Mouse (Mus musculus): ENCODE results near the gene Hook2. TPM values are rescaled to one million over a fixed set of nuclear protein-coding genes. Genes with fewer than 3 reads are reported as not detected.

Hook2 gene
- total and polyA plus RNA-seq, 3 experiments = 7.1 to 24.7 (median 9.8) TPM

GRCm38 (mm10) chr8:84984294-84985048, 5.9 kb upstream of the Hook2 start:
- H3K27ac ChIP-seq (ENCODE audit: insufficient read depth, low read depth) = peak overlapping the region; percentile 94
- TF ChIP-seq KAT2A (IDR thresholded peaks at IDR 0.05; ENCODE audit: insufficient replicate concordance, low read length) = no peak
- TF ChIP-seq ELF1 (IDR thresholded peaks at IDR 0.05; ENCODE audit: low read depth, low read length) = peak; percentile 85
- 0 out of 2 replicates have a peak, but pooled peaks have one; percentile 59 for TF ChIP-seq POLR2A (IDR thresholded peaks at IDR 0.05; ENCODE audit: low read depth, low read length)
- TF ChIP-seq CHD1 (IDR thresholded peaks at IDR 0.05; ENCODE audit: low read depth, low read length) = peak; percentile 8; the same call in 1 of the 2 replicates
- peak; percentile 65 for TF ChIP-seq CHD2 (IDR thresholded peaks at IDR 0.05; ENCODE audit: low read length)
- peak; percentile 41; the same call in 1 of the 2 replicates for TF ChIP-seq TCF12 (IDR thresholded peaks at IDR 0.05; ENCODE audit: low read depth, low read length)
- TF ChIP-seq CTCF (conservative IDR thresholded peaks at IDR 0.05 in 1 of 2, IDR thresholded peaks at IDR 0.05 in 1 of 2; ENCODE audit: low read depth in 2 of 2, low read length in 2 of 2) = no peak
- TF ChIP-seq NELFE (IDR thresholded peaks at IDR 0.05; ENCODE audit: low read depth, low read length) = no peak
- no peak; the same call in 1 of the 2 replicates for TF ChIP-seq MYC (IDR thresholded peaks at IDR 0.05; ENCODE audit: low read depth, low read length)
- TF ChIP-seq ETS1 (conservative IDR thresholded peaks at IDR 0.05; ENCODE audit: low read depth, low read length) = peak; percentile 46; the same call in 1 of the 2 replicates
- TF ChIP-seq NRF1 (IDR thresholded peaks at IDR 0.05; ENCODE audit: low read depth, low read length) = no peak
- peak; percentile 27; the same call in 1 of the 2 replicates for TF ChIP-seq MEF2A (IDR thresholded peaks at IDR 0.05; ENCODE audit: borderline replicate concordance, low read depth, low read length)
- TF ChIP-seq BHLHE40 (IDR thresholded peaks at IDR 0.05; ENCODE audit: low read depth, low read length) = peak; percentile 25; the same call in 1 of the 2 replicates
- TF ChIP-seq ZKSCAN1 (IDR thresholded peaks at IDR 0.05; ENCODE audit: borderline replicate concordance, low read depth, low read length) = no peak
- peak; percentile 35; the same call in 1 of the 2 replicates for TF ChIP-seq MXI1 (IDR thresholded peaks at IDR 0.05; ENCODE audit: low read depth, low read length)
- no peak for TF ChIP-seq USF1 (IDR thresholded peaks at IDR 0.05; ENCODE audit: low read depth, low read length)
- TF ChIP-seq MAZ (IDR thresholded peaks at IDR 0.05; ENCODE audit: low read depth, low read length) = peak; percentile 88
- dilution Hi-C loops (cut with MboI; ENCODE audit: extremely low pct_ligation_motif_present, extremely low pct_unique_long_range_greater_than_20kb, low sequenced_read_pairs) = no loop called here
- H3K9me3 ChIP-seq (replicated peaks; ENCODE audit: low read length) = no peaks in the 10 kb centered on the region
- no peaks in the 10 kb centered on the region for H3K36me3 ChIP-seq (replicated peaks in 1 of 2; ENCODE audit: control insufficient read depth in 1 of 2, insufficient read depth in 1 of 2, low read length in 1 of 2)
- DNase-seq (ENCODE audit: extremely low read depth) = peak; percentile 62
- H3K27me3 ChIP-seq (replicated peaks) = no peaks in the 10 kb centered on the region
- H3K4me3 ChIP-seq (replicated peaks in 1 of 3; ENCODE audit: low read depth in 2 of 3, low read length in 2 of 3, poor library complexity in 1 of 3) = peak overlapping the region; percentile 44 to 64 (median 56)
- H3K9ac ChIP-seq (ENCODE audit: insufficient read depth, low read depth) = peak overlapping the region; percentile 89
- H3K4me1 ChIP-seq (ENCODE audit: control insufficient read depth in 1 of 2, insufficient read depth in 2 of 2) = peaks cover 45 to 69% of the 10 kb centered on the region in 2 experiments
- in situ Hi-C loops (cut with MboI; ENCODE audit: low pct_ligation_motif_present, low pct_unique_long_range_greater_than_20kb, low sequenced_read_pairs) = no loop called here
- H3K4me2 ChIP-seq (ENCODE audit: insufficient read depth, low read depth, poor library complexity, severe bottlenecking) = peak overlapping the region; percentile 90
- H3K79me2 ChIP-seq (replicated peaks; ENCODE audit: control insufficient read depth, extremely low read depth, insufficient read depth, poor library complexity, severe bottlenecking) = no peaks in the 10 kb centered on the region

- H3K79me2 ChIP-seq (replicated peaks; ENCODE audit: control insufficient read depth, extremely low read depth, insufficient read depth, poor library complexity, severe bottlenecking) = no peaks in the 10 kb centered on the region
- peak overlapping the region; percentile 90 for H3K4me2 ChIP-seq (ENCODE audit: insufficient read depth, low read depth, poor library complexity, severe bottlenecking)
- no peaks in the 10 kb centered on the region for H3K36me3 ChIP-seq (replicated peaks in 1 of 2; ENCODE audit: control insufficient read depth in 1 of 2, insufficient read depth in 1 of 2, low read length in 1 of 2)
- in situ Hi-C loops (cut with MboI; ENCODE audit: low pct_ligation_motif_present, low pct_unique_long_range_greater_than_20kb, low sequenced_read_pairs) = no loop called here
- dilution Hi-C loops (cut with MboI; ENCODE audit: extremely low pct_ligation_motif_present, extremely low pct_unique_long_range_greater_than_20kb, low sequenced_read_pairs) = no loop called here
- peak; percentile 81 for DNase-seq (ENCODE audit: extremely low read depth)
- no peaks in the 10 kb centered on the region for H3K27me3 ChIP-seq (replicated peaks)
- H3K9ac ChIP-seq (ENCODE audit: insufficient read depth, low read depth) = peak overlapping the region; percentile 89
- H3K9me3 ChIP-seq (replicated peaks; ENCODE audit: low read length) = no peaks in the 10 kb centered on the region
- peak overlapping the region; percentile 44 to 64 (median 56) for H3K4me3 ChIP-seq (replicated peaks in 1 of 3; ENCODE audit: low read depth in 2 of 3, low read length in 2 of 3, poor library complexity in 1 of 3)
- peak overlapping the region; percentile 94 for H3K27ac ChIP-seq (ENCODE audit: insufficient read depth, low read depth)
- H3K4me1 ChIP-seq (ENCODE audit: control insufficient read depth in 1 of 2, insufficient read depth in 2 of 2) = peaks cover 45 to 68% of the 10 kb centered on the region in 2 experiments
- TF ChIP-seq MAX (IDR thresholded peaks at IDR 0.05; ENCODE audit: low read length) (no peak), NRF1 (IDR thresholded peaks at IDR 0.05; ENCODE audit: low read depth, low read length) (peak; percentile 22; the same call in 1 of the 2 replicates), POLR2AphosphoS2 (IDR thresholded peaks at IDR 0.05; ENCODE audit: low read depth, low read length) (no peak; the same call in 1 of the 2 replicates), ELF1 (IDR thresholded peaks at IDR 0.05; ENCODE audit: low read depth, low read length) (no peak), BHLHE40 (IDR thresholded peaks at IDR 0.05; ENCODE audit: low read depth, low read length) (no peak; the same call in 1 of the 2 replicates), NELFE (IDR thresholded peaks at IDR 0.05; ENCODE audit: low read depth, low read length) (no peak; the same call in 1 of the 2 replicates), MAZ (IDR thresholded peaks at IDR 0.05; ENCODE audit: low read depth, low read length) (peak; percentile 1; the same call in 1 of the 2 replicates), RAD21 (IDR thresholded peaks at IDR 0.05; ENCODE audit: low read depth, low read length) (no peak), JUN (IDR thresholded peaks at IDR 0.05; ENCODE audit: insufficient read depth, low read depth, low read length) (no peak), MXI1 (IDR thresholded peaks at IDR 0.05; ENCODE audit: low read depth, low read length) (no peak), ZC3H11A (IDR thresholded peaks at IDR 0.05; ENCODE audit: low read depth, low read length) (no peak), ZNF384 (IDR thresholded peaks at IDR 0.05; ENCODE audit: low read depth, low read length) (no peak), GABPA (IDR thresholded peaks at IDR 0.05; ENCODE audit: insufficient replicate concordance, low read depth, low read length) (no peak), MYC (IDR thresholded peaks at IDR 0.05; ENCODE audit: low read depth, low read length) (no peak), EP300 (IDR thresholded peaks at IDR 0.05; ENCODE audit: low read length) (peak; percentile 39; the same call in 1 of the 2 replicates), USF2 (conservative IDR thresholded peaks at IDR 0.05; ENCODE audit: low read depth, low read length) (no peak), SMC3 (IDR thresholded peaks at IDR 0.05; ENCODE audit: low read depth, low read length) (no peak), CHD1 (IDR thresholded peaks at IDR 0.05; ENCODE audit: low read depth, low read length) (peak; percentile 67), JUND (conservative IDR thresholded peaks at IDR 0.05; ENCODE audit: low read depth, low read length) (no peak), TCF12 (IDR thresholded peaks at IDR 0.05; ENCODE audit: low read depth, low read length) (no peak)
Observed at GRCm38 (mm10) chr8:84985049-84985683, 5.2 kb upstream of the Hook2 start.
